Mouse (Mus musculus): ENCODE results near the gene Olfr299. TPM values are rescaled to one million over a fixed set of nuclear protein-coding genes. Genes with fewer than 3 reads are reported as not detected.

The Olfr299 gene
- polyA plus RNA-seq (2015; fragmentation: Nextera tagmentation; extraction: Ambion mirVana): not detected in 2 replicates

- no peak within 1 kb of the TSS for H3K27ac ChIP-seq (replicated peaks)
- 76% methylated on average over 1 of the region's 1 CpGs for WGBS
- H3K4me1 ChIP-seq (replicated peaks): no peaks in the 10 kb centered on the region
- H3K9ac ChIP-seq: no peak within 1 kb of the TSS
- no peak within 1 kb of the TSS for H3K4me2 ChIP-seq
- no peaks in the 10 kb centered on the region for H3K36me3 ChIP-seq
- H3K4me3 ChIP-seq: no peak within 1 kb of the TSS
- H3K9me3 ChIP-seq: no peaks in the 10 kb centered on the region
- no peak for ATAC-seq (ENCODE audit: low FRiP score, low read depth)
- H3K27me3 ChIP-seq: no peaks in the 10 kb centered on the region
Measured at GRCm38 (mm10) chr7:86459621-86460020, at the start of gene Olfr299. Gene Olfr299, plus strand, starts transcription at chr7:86459921.

DNA sequence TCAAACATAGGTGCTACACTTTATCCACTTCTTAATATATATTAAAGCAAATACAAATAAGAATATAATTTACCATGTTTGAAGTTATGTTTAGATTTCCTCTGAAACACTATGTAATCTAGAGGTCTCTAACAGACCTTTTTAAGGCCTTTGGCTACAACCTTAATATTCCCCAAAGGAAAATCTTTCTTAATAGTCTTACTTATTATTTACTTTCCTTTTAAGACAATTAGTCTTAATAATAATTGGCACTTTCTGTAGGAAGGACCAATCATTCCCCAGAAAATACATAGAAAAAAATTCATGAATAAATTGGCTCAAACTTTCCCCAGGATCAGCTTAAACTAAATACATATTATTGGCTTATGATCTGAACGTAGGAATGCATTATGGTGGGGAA is 32.7 kb downstream of the Olfr299 start, which contains the start of gene Olfr298:
Gene Olfr298, minus strand, starts transcription at position 101 of the 400 bp plus-strand sequence.
- Histone ChIP-seq H3K4me3 (no peak within 1 kb of the TSS), H3K4me2 (no peak within 1 kb of the TSS), H3K9ac (no peak within 1 kb of the TSS), H3K36me3 (no peaks in the 10 kb centered on the region), H3K27ac (replicated peaks) (no peak within 1 kb of the TSS), H3K27me3 (no peaks in the 10 kb centered on the region), H3K9me3 (no peaks in the 10 kb centered on the region), H3K4me1 (replicated peaks) (no peaks in the 10 kb centered on the region)
- ATAC-seq (ENCODE audit: low FRiP score, low read depth): no peak
- WGBS: 85% methylated on average over 1 of the region's 1 CpGs

Other genes starting within 250 kb of the Olfr299 start
- gene Vmn2r76, start 213.6 kb upstream of the Olfr299 start, polyA plus RNA-seq (2015; fragmentation: Nextera tagmentation; extraction: Ambion mirVana): not detected in 2 replicates
- gene Olfr310, start 182.7 kb upstream of the Olfr299 start, polyA plus RNA-seq (2015; fragmentation: Nextera tagmentation; extraction: Ambion mirVana): not detected in 2 replicates
- not detected in 2 replicates for gene Olfr309, start 146.2 kb upstream of the Olfr299 start, polyA plus RNA-seq (2015; fragmentation: Nextera tagmentation; extraction: Ambion mirVana)
- gene Olfr308, start 134.3 kb upstream of the Olfr299 start, polyA plus RNA-seq (2015; fragmentation: Nextera tagmentation; extraction: Ambion mirVana): not detected in 2 replicates
- gene Olfr307, start 122.3 kb upstream of the Olfr299 start, polyA plus RNA-seq (2015; fragmentation: Nextera tagmentation; extraction: Ambion mirVana): not detected in 2 replicates
- gene Olfr305, start 93.0 kb upstream of the Olfr299 start, polyA plus RNA-seq (2015; fragmentation: Nextera tagmentation; extraction: Ambion mirVana): not detected in 2 replicates
- gene Olfr304, start 73.3 kb upstream of the Olfr299 start, polyA plus RNA-seq (2015; fragmentation: Nextera tagmentation; extraction: Ambion mirVana): not detected in 2 replicates
- not detected in 2 replicates for gene Olfr303, start 62.1 kb upstream of the Olfr299 start, polyA plus RNA-seq (2015; fragmentation: Nextera tagmentation; extraction: Ambion mirVana)
- not detected in 2 replicates for gene Olfr301, start 56.1 kb upstream of the Olfr299 start, polyA plus RNA-seq (2015; fragmentation: Nextera tagmentation; extraction: Ambion mirVana)
- gene Olfr298, start 32.6 kb downstream of the Olfr299 start, polyA plus RNA-seq (2015; fragmentation: Nextera tagmentation; extraction: Ambion mirVana): not detected in 2 replicates
- gene Olfr297, start 60.0 kb downstream of the Olfr299 start, polyA plus RNA-seq (2015; fragmentation: Nextera tagmentation; extraction: Ambion mirVana): not detected in 2 replicates
- gene Olfr295, start 123.9 kb downstream of the Olfr299 start, polyA plus RNA-seq (2015; fragmentation: Nextera tagmentation; extraction: Ambion mirVana): not detected in 2 replicates
- not detected in 2 replicates for gene Olfr294, start 156.7 kb downstream of the Olfr299 start, polyA plus RNA-seq (2015; fragmentation: Nextera tagmentation; extraction: Ambion mirVana)
- not detected in 2 replicates for gene Olfr293, start 189.1 kb downstream of the Olfr299 start, polyA plus RNA-seq (2015; fragmentation: Nextera tagmentation; extraction: Ambion mirVana)
- not detected in 2 replicates for gene Olfr292, start 228.4 kb downstream of the Olfr299 start, polyA plus RNA-seq (2015; fragmentation: Nextera tagmentation; extraction: Ambion mirVana)